Mouse (Mus musculus) spleen, postnatal 14 days (tissue): Measurements from ENCODE around the gene Smim22.

Experiments used
- DNase-seq, 2 experiments: peaks; one replicate each; pipeline ENCODE4 v3.0.0; 2021 to 2022; ENCODE audit warnings: low spot score in 2 of 2

Smim22 gene

DNA sequence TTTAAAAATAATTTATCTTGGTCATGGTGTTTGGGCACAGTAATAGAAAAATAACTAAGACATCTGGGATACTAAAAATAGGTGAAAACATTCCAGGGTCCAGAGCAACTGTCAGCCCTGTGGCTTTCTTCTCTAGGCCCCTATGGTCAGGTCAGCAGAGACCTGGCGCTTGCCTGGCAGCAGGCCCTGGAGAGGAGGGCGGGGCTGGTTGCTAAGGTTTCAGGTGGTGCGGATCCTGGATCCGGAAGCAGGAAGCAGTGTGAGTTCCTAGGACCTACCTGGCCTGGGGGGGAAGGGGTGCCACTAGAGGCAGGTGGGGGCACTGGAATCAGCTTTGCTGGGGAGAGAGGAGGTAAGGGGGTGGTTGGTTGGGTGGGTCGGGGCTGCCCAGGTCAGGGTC, at the start of gene Smim22:
Smim22 (plus strand) TSS at position 222 of the 400 bp plus-strand sequence.
- DNase-seq = no peak

DNA sequence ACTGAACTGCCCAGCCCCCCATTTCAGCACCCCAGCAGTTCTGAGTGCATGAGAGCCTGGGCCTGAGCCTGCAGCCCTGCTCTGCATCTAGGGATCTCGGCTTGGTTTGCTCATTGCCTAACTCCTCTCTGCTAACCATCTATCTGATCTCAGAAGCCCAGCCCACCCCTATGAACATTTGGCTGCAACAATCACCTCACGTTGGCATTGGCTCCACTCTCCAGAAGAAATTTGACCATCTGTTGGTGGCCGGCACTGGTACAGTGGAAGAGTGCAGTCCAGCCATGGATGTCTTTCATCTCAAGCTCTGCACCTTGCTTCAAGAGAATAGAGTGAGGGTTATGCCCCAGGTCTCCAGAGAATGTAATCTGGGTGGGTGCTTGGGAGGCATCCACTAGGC, 49.6 kb upstream of the Smim22 start:
- DNase-seq = no peak

DNA sequence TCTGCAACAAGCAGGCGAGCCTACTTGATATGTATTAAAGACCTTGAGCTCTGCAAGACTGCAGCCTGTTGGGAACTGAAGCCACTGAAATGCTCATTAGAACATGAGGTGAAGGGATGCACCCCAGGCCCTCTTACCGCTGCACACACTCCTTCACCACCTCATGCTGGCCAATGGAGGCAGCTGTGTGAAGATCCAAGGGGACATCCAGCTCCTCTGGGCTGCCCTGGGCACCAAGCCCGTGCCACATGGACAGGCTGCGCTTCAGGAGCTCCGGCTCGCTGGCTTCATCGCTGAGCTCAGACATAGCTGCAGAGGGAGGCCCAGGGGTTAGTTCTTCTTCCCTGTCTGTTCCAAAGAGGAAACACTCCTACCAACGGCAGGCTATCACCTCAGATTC, 46.8 kb upstream of the Smim22 start:
- no peak for DNase-seq

DNA sequence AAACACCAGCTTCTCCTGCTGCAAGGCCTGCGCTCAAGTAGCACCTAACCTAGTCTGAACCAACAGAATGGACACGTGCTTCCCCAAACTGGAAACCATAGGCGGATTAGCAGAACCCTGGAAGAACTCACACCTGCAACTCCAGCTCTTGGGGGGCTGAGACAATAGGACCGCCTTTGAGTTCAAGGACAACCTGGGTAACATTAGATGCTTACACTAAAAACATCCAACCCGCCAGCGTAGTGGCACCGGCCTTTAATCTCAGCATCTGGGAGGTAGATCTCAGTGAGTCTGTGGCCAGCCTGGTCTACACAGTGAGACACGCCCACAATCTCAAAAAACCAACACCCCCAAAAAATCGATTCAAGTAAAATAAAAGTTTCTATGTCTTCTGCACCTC, 43.7 kb upstream of the Smim22 start:
- no peak for DNase-seq

DNA sequence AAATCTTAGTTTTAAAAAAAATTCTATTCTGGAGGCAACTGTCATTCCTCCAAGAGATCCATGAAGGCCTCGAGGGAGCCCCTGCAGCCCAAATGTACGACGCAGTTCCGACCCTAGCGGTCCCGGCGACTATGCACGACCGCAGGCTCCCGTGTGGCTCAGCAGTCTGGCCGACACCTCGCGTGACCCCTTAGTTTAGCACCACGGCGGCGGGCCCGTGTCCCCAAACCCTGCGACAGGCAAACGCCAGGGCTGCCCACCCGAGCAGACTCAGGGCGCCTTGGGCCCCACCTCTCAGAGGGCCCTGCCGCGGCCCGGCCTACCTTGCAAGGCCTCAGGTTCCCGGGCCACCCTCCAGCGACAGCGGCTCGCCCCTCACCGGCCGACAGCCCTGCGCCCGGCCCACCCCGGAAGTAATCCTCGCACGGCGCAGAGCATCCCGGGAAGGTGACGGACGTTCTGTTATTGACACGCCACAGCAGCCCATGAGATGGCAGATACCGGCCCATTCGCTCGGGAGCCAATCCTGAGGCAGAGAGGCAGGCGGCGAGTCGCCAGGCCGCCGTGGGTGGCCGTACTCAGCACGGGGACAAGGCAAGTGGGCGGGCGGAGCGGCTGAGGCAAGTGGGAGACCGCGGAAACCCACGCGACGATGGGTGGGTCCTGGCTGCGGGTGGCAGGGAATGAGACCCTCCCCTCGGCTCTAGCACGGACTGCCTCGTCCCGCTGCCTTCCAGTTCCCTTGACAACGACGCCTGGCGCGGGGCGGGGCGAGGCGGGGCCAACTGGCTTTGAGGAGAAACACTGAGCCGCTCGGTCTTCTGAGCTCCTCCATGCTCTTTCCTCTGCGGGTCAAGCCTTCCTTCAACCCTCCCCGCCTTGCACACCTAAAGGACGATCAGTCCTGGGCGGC, 43.0 kb upstream of the Smim22 start, which contains the start of gene Anks3:
Anks3 (minus strand) TSS at position 409 of the 913 bp plus-strand sequence.
- peak; percentile 89 to 90 for DNase-seq

DNA sequence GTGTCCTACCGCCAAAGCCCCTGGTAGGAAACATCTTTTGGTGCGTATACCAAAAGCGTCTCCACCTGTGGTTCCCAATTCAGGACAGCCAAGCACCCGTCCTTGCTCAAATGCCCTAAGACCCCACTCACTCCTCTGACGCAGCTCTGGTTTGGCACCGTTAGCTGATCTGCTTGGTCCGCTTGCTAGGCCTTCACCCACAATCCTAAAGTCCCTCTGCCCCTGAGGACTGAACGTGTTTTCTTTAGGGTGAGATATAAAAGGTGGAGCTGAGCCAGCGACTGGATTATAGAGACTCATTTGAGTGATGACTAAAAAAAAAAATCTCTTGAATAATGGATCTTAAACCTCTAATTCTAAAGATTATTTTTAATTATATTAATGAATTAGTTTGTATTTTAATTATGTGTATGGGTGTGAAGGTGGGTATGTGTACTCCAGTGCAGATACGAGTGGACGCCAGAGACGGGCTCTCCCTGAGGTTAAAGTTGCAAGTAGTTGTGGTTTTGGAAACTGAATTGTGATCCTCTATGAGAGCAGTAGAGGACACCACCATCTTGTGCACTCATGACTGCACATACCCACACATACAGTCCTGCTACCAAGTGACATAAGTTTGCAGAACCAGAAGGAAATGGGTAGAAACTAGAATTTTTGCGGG, 42.2 kb upstream of the Smim22 start:
- no peak for DNase-seq

DNA sequence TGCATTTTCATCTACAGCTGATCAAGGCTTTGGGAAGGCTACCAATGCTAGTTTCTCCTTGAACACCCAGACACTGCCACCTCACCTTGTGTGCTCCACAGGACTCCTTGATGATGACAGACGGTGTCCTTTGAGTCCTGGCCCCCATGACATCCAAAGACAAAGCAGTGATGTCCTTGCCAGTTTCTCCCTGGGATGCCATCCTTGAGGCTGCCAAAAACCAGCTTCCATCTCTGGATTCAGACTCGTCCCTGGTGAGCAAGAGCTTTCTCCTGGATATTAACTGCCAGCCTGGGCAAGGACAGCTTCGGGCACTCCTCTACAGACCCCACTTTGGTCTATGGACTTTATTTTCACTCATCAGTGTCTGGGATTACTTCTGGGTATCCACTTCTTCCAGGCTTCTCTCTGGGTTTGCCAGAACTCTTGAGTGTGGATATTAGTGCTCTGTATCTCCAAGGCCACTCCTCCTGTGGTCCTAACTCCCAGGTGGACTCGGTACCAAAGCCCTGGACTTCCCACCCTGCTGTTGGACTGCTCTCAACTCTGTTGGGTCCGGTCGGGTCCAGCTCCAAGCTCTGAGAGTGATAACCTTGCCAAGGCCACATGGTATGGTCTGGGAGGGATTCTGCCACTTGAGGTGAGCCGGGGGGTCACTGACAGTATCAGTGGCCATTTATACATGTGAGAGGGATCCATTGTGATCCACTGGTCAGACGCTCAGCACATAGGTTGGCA, 41.5 kb upstream of the Smim22 start:
- no peak for DNase-seq

DNA sequence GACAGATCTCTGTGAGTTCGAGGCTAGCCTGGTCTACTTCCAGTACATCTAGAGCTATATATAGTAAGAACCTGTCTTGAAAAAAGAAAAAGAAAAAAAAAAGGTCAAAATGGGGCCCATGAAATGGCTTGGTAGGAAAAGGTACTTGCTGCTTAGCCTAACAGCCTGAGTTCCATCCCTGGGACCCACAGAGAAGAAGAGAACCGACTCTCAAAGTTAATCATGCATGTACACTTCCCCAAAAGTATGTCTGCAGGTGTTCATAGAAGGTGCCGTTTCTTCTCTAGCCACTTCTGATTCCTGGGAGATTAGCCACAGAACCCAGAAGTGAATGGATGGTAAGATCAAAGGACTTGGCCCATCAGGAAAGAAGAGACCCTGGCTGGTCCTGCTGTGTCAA, 38.7 kb upstream of the Smim22 start:
- DNase-seq = no peak

DNA sequence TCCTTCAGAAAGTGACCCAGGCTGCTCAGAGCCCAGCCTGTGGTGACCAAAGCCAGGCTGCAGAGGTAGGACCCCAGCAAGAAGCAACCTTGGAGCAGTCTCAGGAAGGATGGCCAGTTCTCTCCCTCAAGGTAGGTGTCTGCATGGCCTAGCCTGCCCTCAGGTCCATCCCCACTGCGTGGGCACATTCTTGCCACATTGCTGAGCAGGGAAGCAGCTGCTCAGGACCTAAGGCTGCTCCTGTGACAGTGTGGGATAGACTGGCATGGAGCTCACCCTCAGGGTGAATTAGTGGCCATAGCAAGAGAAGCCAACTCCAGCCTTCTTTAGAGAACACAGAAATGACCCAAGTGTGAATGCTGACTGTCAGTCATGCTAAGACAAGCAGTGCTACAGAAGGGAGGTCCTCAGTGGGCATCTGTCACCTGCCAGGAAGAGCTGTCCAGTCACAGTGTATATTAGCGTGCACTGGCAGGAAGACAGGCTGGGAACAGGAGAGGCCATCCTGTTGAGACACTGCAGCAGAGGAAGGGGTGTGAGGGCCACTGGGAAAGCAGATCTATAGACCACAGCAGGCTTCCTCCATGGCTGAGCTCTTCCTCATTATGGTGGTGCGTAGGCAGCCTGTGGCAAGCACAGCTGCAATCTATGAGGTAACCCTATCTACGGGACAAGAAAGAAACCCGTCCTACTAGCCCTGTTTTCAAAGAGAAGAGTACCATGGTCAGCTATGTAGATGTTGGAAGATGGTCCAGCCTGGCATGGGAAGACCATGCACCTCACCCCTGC, 37.8 kb upstream of the Smim22 start:
- no peak for DNase-seq

DNA sequence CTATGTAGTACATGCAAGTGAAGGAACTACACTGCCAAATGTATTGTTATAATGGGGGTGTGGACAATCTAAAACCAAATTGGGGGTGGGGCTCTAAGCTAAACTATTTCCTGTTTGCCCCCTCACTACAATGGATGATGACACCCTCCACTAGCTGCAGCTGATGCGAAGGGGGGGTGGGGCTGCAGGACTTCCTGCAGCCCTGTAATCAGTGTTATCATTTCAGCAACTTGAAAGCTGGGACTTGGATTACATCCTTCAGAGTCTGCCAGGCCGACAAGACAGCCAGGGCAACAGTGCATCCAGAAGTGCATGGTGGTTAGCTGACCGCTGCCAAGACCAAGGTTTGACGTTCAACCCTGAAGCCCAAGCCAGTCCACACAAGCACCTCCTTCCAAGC, 35.5 kb upstream of the Smim22 start:
- DNase-seq = no peak

DNA sequence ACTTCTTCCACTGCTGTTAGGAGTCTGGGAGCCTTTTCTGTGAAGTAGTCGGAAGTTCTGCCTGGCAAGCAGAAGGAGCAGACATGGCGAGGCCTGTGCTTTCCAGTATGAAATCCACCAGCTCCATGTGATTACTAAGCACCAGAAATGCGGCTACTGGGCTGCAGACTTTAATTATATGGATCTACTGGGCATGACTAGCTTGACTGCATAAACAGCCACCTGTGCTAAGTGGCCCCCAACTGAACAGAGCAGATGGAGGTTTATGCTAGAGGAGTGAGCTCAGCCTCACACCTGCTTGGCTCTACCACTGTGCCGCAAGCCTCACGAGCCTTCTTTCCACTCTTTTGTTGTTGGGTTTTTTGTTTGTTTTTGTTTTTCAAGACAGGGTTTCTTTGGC, 32.6 kb upstream of the Smim22 start:
- no peak for DNase-seq

DNA sequence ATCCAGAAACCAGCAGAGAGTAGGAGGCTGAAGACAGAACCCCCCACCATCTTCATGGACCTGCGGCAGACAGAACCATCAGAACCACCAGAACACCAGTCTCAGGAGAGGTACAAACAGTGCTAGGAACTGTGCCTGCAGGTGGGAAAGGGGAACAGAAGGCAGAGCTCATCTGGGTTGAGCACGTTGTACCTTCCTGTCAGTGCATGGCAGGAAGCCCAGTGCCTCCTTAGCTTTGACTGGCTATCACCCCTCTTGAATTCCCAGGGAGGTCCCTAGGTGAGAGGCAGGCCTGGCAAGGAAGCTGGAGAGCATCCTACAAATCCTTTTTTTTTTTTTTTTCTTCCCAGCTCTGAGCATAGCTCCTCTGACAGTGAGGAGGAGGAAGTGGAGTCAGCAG, 30.9 kb upstream of the Smim22 start:
- no peak for DNase-seq

DNA sequence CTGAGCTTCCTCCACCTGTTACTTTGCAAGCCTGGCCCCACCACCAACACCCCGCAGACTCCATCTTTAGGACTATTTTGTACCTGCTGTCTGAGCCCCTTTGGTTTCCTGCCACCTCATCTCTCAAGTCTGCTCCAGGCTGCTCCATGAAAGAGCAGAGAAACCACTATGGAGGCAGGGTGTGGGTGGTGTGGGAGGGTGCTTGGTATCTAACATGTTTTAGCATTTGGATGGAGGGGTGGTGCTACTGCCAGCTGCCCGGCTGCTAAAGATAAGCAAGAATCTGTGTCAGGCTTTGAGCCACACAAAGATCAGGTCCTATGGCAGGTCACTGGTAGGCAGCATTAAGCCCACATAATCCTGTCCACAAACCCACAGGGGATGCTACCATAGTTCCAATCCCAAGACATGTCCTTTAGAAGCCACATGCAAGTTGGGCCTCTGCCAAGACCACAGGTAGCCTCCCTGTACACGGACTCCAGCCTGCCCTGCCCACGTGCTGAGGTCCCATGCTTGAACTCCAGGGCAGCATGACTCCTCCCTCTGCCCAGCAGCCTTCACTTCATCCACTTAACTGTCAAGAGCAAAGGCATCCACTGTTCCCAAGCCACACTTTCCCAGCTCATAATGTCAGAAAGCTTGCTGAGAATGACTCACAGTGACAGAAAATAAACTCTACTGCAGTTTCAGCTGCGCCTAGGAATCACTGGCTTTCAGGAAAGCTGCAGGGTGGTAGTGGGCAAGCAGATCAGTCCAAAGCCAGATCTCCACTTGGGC, 28.6 kb upstream of the Smim22 start:
- no peak for DNase-seq

DNA sequence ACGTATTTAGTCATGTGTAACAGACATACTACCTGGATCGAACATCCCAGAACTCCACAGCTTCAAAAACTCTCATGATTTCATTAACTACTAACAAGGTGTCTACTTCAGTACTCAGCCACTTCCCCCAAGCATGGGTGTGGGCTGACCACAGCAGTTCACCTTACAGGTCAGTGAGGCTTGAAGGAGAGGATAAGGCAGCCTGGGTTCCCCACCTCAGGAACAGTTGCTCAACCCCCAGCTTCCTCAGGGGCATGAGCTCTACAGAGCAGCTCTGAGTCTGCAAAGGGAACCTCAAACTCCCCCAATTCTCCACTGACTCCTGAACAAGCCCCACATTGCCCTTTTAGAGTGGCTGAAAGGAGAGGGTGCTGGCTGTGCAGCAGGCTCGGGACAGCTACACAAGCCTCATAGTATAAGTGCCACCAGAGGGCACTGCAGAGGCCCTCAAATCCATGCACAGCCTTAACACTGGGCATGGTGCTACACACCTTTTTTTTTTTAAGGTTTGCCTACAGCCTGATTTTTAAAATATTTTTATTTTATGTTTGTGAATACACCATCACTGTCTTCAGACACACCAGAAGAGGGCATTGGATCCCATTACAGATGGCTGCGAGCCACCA, 27.2 kb upstream of the Smim22 start:
- DNase-seq = no peak

DNA sequence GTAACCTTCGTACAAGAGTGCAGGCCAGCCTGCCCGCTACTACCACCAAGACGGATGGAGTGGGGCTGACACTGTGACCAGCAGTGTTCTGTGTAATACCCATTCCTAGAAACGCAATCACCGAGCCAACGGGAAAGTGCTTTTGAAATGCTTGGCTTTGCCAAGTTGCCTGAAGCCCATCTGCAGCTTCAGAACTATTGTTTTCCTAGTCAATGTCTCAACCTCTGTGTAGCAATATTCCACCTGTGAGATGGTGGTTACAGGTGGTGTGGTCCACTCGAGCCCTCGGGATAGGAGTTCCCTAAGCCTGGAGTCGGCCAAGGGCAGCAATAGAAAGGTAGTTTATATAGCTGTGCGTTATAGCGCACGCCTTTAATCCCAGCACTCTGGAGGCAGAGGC, 22.4 kb upstream of the Smim22 start:
- no peak for DNase-seq

DNA sequence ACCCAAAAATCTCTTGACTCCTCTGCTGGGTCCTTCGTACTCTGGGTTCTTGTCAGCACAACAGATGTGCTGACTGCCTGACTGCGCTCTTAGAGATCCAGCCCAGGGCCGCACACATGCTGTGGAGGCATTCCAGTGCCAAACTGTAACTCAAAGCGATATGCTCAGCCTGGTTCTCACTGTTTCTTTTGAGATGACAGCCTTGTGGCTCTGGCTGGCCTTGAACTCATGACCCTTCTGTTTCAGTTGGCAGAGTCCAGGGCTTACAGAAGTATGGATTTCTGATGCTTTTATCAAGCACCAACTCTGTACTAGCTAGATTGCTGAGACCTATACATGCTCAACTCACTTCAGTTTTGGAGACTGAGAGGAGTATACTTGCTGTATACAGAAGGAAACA, 13.8 kb upstream of the Smim22 start:
- no peak for DNase-seq

DNA sequence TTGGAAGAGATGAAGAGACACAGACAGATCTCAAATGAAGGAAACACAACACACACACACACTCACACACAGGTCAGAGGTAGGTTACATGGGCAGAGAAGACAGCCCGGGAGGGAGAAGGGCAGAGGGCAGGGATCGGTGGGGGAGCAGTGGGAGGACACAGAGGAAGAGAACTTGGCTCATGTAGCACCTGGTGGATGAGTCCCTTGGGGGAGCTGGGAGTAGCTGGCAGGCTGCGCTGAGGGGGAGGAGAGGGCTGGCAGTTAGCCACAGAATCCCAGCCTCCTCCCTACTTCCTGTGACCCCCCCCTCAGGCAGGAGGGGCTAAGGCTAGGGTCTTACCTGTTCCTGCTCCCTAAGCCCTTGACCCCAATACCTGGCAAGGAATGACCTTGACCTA, 9.5 kb upstream of the Smim22 start, which contains the start of gene Sept12:
Sept12 (minus strand) TSS at position 300 of the 400 bp plus-strand sequence.
- DNase-seq = no peak

DNA sequence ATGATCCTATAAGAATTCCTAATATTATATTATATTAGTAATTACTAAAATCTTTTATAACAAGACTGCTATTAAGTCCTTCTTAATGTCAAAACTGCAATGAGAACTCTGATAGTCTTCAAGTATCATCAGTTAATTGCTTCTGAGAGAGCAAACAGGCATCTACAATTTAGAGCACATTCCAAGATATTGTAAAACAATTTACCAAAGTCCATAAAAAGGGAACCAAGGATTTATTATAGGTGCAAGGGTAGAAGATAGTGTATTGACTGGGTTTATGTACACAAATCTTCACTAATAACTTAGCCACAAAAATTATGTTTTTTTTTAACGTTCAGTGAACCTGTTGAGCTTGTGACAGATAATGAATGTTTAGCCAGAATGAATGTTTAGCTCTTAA, 8.1 kb upstream of the Smim22 start:
- DNase-seq = no peak

DNA sequence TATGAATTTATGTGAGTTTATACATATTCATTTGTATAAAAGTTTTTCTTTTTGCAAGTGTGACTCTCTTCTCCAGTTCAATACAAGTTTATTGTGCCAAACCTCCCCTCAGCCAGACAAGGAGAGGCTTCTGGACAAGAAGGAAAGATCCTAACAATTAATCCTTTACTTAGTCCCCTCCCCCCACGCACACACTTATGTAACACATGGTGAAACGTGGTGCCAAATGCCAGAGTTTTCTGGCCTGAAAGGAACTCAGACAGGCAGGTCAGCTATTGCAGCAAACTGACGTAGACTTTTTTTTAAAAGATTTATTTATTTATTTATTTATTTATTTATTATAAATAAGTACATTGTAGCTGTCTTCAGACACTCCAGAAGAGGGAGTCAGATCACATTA, 6.5 kb upstream of the Smim22 start:
- DNase-seq = no peak

DNA sequence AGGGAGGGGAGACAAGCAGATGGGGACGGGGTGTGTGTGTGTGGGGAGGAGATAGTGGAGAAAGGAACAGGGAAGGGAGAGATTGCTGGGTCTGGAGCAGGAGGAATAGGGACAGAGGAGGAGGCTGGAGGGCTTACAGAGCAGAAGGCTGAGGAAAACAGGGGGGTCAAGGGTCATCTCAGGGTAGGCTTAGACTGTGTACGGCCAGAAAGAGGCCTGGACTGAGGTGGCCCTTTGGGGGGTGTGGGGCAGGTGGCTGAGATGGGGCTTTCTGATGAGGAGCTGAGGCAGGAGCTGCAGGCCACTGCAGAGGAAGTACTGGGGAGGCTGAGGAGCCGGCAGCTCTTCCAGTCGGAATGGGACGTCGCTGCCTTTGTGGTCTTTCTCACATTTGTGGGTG, 404 bp downstream of the Smim22 start:
- DNase-seq = no peak
